Mouse (Mus musculus) liver, embryonic 13.5 days (tissue): ENCODE measurements around the gene Gamt. TPM values are rescaled to one million over a fixed set of nuclear protein-coding genes. Genes with fewer than 3 reads are reported as not detected.

Source experiments
- ATAC-seq: fragments of 200-750 bp; cut with Nextera tagmentation; 2 replicates; pipeline ENCODE4 v1.8.0; 2017; ENCODE audit warnings: low read depth, mild to moderate bottlenecking, moderate number of reproducible peaks, moderate library complexity
- DNase-seq: peaks from one replicate; pipeline ENCODE4 v3.0.0; 2022
- H3K27ac ChIP-seq: fragments of 300-500 bp; sonication (generic); 2 replicates; pipeline ENCODE4 v1.5.1; 2015; ENCODE audit warnings: moderate library complexity, mild to moderate bottlenecking, inconsistent platforms
- H3K27me3 ChIP-seq: fragments of 300-500 bp; sonication (generic); 2 replicates; pipeline ENCODE4 v1.6.1; 2015; ENCODE audit warnings: mild to moderate bottlenecking, inconsistent platforms
- H3K36me3 ChIP-seq: fragments of 300-500 bp; sonication (generic); 2 replicates; pipeline ENCODE4 v1.6.1; 2015; ENCODE audit warnings: mild to moderate bottlenecking, inconsistent platforms
- H3K4me1 ChIP-seq: fragments of 300-500 bp; sonication (generic); replicated peaks from 2 replicates; pipeline ENCODE4 v1.6.1; 2015; ENCODE audit warnings: inconsistent platforms
- H3K4me2 ChIP-seq: fragments of 300-500 bp; sonication (generic); 2 replicates; pipeline ENCODE4 v1.6.1; 2015; ENCODE audit warnings: inconsistent platforms, mild to moderate bottlenecking, moderate library complexity
- H3K4me3 ChIP-seq: fragments of 300-500 bp; sonication (generic); replicated peaks from 2 replicates; pipeline ENCODE4 v1.5.1; 2015; ENCODE audit warnings: mild to moderate bottlenecking, inconsistent platforms
- H3K9ac ChIP-seq: fragments of 300-500 bp; sonication (generic); 2 replicates; pipeline ENCODE4 v1.6.1; 2015; ENCODE audit warnings: mild to moderate bottlenecking, inconsistent platforms
- H3K9me3 ChIP-seq: fragments of 300-500 bp; sonication (generic); replicated peaks from 2 replicates; pipeline ENCODE4 v1.6.1; 2016; ENCODE audit warnings: inconsistent platforms
- WGBS: fragments of 180-500 bp; shearing (Covaris S2); methylation state at CpG from one replicate; pipeline ENCODE4 v1.1.7; 2015; ENCODE audit not compliant: insufficient replicate concordance; 5-methylcytosine and 5-hydroxymethylcytosine counted together
- polyA plus RNA-seq: library from polyadenylated mRNA; unstranded; fragments of >200 nt; fragmentation: Nextera tagmentation; extraction: Ambion mirVana; gene quantifications from 2 replicates; pipeline ENCODE4 v1.2.1, GENCODE M21; 2015

Gamt gene
- polyA plus RNA-seq, 1 experiment from 2014 or later, result 57.2 TPM

DNA sequence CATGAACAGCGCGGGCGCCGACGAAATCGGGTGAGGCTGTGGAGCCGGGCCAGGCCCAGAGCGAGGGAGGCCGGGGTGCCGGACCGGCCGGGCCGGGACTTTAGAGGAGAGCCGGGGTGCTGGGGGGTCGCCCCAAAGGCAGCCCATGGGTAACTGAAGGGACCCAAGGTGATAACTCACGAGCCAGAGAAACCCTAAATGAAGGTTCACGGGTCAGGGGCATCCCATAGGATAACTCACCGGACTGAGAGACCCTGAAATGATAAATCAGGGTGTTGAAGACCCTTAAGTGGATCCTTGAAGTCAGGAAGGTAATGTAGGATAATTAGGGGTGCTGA, 4.3 kb upstream of the Gamt start:
- peak overlapping the region; percentile 88 for H3K4me2 ChIP-seq
- H3K9me3 ChIP-seq, result no peaks in the 10 kb centered on the region
- DNase-seq (no peak), ATAC-seq (no peak)
- WGBS, result under 1% methylated on average over 18 of the region's 18 CpGs
- peak overlapping the region; percentile 92 for H3K27ac ChIP-seq
- peaks cover 24% of the 10 kb centered on the region for H3K36me3 ChIP-seq
- peak overlapping the region; percentile 98 for H3K4me3 ChIP-seq
- H3K9ac ChIP-seq, result peak overlapping the region; percentile 100
- H3K4me1 ChIP-seq, result peaks cover 87% of the 10 kb centered on the region
- no peaks in the 10 kb centered on the region for H3K27me3 ChIP-seq

GRCm38 (mm10) chr10:80264341-80265148, 3.7 kb upstream of the Gamt start:
- Histone ChIP-seq H3K9me3 (no peaks in the 10 kb centered on the region), H3K4me2 (peak overlapping the region; percentile 88), H3K27ac (peak overlapping the region; percentile 93), H3K4me3 (peak overlapping the region; percentile 98), H3K36me3 (peaks cover 24% of the 10 kb centered on the region), H3K4me1 (peaks cover 87% of the 10 kb centered on the region), H3K27me3 (no peaks in the 10 kb centered on the region), H3K9ac (peak overlapping the region; percentile 100)
- DNase-seq, result peak; percentile 98
- 1% methylated on average over 81 of the region's 81 CpGs for WGBS
- ATAC-seq, result peak; percentile 66

DNA sequence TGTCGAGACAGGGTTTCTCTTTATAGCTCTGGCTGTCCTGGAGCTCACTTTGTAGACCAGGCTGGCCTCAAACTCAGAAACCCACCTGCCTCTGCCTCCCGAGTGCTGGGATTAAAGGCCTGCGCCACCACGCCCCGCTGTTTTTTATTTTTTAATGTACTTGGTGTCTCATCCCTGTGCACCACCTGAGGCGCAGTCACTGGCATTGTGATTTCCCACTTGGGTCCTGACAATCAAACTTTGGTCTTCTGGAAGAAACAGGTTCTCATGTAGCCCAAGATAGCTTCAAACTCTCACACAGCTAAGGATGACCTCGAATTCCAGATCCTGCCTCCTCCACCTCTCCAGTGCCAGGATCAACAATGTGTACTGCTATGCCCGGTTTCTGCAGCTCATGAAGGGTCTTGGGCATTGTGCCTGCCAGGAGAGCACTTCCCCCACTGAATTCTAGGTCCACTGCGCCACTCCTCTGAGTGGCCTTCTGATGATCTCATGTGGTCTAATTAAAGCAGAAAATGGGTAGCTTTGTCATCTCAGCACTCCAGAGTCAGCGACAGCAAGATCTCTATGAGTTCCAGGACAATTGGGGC, 2.1 kb upstream of the Gamt start:
- no peaks in the 10 kb centered on the region for H3K27me3 ChIP-seq
- H3K4me3 ChIP-seq, result no peak overlapping the region
- 86% methylated on average over 10 of the region's 10 CpGs for WGBS
- H3K36me3 ChIP-seq, result peaks cover 26% of the 10 kb centered on the region
- peak overlapping the region; percentile 93 for H3K27ac ChIP-seq
- ATAC-seq, result no peak
- no peaks in the 10 kb centered on the region for H3K9me3 ChIP-seq
- peak overlapping the region; percentile 72 for H3K9ac ChIP-seq
- H3K4me2 ChIP-seq, result 0 out of 2 replicates have a peak overlapping the region, but pooled peaks have one; percentile 81
- peaks cover 87% of the 10 kb centered on the region for H3K4me1 ChIP-seq
- DNase-seq, result no peak

DNA sequence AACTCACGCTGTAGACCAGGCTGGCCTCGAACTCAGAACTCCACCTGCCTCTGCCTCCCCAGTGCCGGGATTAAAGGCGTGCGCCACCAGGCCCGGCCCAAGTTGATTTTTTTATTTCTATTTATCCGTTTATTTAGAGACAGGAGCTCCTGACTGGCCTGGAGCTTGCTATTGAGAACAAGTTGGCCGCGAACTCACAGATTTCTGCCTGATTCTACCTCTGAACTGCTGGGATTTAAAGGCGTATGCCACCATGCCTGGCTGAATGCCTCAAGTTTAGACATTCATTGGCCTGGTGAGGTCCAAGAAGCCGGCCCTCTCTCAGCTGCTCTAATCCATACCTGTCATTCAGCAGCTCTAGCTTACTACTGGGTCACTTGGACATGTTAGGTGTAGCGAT, 1.4 kb upstream of the Gamt start:
- DNase-seq (no peak), ATAC-seq (no peak)
- Histone ChIP-seq H3K9me3 (no peaks in the 10 kb centered on the region), H3K36me3 (peaks cover 25% of the 10 kb centered on the region), H3K4me3 (peak overlapping the region; percentile 60), H3K27ac (peak overlapping the region; percentile 93), H3K9ac (peak overlapping the region; percentile 72), H3K27me3 (no peaks in the 10 kb centered on the region), H3K4me2 (peak overlapping the region; percentile 81), H3K4me1 (peaks cover 85% of the 10 kb centered on the region)
- 54% methylated on average over 12 of the region's 12 CpGs for WGBS

DNA sequence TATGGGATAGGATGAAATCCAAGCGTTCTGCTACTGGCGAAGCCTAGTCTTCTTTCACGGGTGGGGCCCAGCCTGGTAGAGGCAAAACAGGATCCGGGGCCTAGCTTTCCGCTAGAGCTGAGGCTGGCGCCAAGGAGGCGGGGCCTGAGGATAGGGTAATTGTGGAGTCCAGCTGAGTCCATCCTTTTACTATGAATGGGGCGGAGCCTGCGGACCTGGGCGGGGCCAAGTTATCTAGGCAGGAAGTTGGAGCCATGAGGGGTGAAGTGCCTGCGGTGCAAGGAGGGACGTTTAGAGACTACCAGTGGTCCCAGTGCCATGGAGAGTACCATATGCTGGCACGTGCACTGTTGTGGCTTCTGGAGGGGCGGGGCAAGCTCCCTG, 765 bp upstream of the Gamt start:
- Histone ChIP-seq H3K9ac (peak overlapping the region; percentile 72), H3K9me3 (no peaks in the 10 kb centered on the region), H3K4me2 (peak overlapping the region; percentile 81), H3K4me3 (peak overlapping the region; percentile 60), H3K4me1 (peaks cover 79% of the 10 kb centered on the region), H3K27ac (peak overlapping the region; percentile 93), H3K27me3 (no peaks in the 10 kb centered on the region), H3K36me3 (peaks cover 28% of the 10 kb centered on the region)
- ATAC-seq, result peak; percentile 62
- DNase-seq, result peak; percentile 98
- WGBS, result under 1% methylated on average over 14 of the region's 14 CpGs

DNA sequence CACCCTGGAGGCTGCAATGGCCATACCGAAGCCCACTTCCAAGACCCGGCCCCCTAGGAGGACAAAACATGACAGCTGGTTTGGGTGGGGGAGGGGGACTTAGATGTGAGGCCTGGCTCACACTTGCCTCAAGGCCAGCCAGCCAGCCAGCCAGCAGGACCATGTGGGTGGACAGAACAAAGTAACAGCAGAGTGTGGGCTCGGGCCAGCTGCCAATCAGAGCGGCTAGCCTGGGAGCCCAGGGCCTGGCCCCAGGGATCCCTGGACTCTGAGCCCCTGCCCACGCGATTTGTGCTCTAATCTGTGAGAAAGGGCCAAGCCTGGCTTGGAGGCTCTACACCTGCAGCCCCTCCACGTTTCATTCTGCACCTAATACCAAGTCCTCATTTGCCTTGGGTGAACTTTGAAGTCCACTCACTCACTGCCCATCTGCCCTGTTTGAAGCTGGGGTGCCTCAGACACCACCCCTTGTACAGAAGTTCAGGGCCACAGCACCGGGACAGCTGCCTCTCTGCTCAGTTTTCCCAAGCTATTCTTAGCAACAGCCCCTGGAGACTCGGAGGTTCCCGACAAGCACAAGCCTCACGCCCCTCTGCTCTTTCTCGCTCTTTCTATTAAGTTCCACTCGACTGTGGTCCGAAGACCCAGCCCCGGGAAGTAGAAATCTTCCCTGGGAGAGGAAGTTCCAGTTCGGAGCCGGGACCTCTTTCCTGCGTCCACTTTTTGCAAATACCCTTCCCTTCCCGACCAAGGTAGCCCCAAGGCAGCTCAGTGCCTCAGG, 761 bp downstream of the Gamt start:
- Histone ChIP-seq H3K27me3 (no peaks in the 10 kb centered on the region), H3K27ac (peak overlapping the region; percentile 93), H3K4me2 (peak overlapping the region; percentile 81), H3K4me1 (peaks cover 67% of the 10 kb centered on the region), H3K4me3 (peak overlapping the region; percentile 60), H3K36me3 (peaks cover 43% of the 10 kb centered on the region), H3K9ac (peak overlapping the region; percentile 75), H3K9me3 (no peaks in the 10 kb centered on the region)
- no peak for ATAC-seq
- 12% methylated on average over 19 of the region's 19 CpGs for WGBS
- no peak for DNase-seq

GRCm38 (mm10) chr10:80259463-80259805, 1.4 kb downstream of the Gamt start:
- DNase-seq (no peak), ATAC-seq (no peak)
- Histone ChIP-seq H3K9ac (peak overlapping the region; percentile 75), H3K4me3 (peak overlapping the region; percentile 60), H3K4me1 (peaks cover 70% of the 10 kb centered on the region), H3K9me3 (no peaks in the 10 kb centered on the region), H3K4me2 (peak overlapping the region; percentile 81), H3K27ac (peak overlapping the region; percentile 15; the same call in 1 of the 2 replicates), H3K27me3 (no peaks in the 10 kb centered on the region), H3K36me3 (peaks cover 49% of the 10 kb centered on the region)
- 82% methylated on average over 6 of the region's 6 CpGs for WGBS

GRCm38 (mm10) chr10:80258752-80259462, 1.9 kb downstream of the Gamt start:
- WGBS, result 79% methylated on average over 14 of the region's 14 CpGs
- H3K27ac ChIP-seq, result peak overlapping the region; percentile 36
- H3K9me3 ChIP-seq, result no peaks in the 10 kb centered on the region
- DNase-seq (no peak), ATAC-seq (no peak)
- H3K4me1 ChIP-seq, result peaks cover 68% of the 10 kb centered on the region
- H3K27me3 ChIP-seq, result no peaks in the 10 kb centered on the region
- peak overlapping the region; percentile 60; the same call in 1 of the 2 replicates for H3K4me3 ChIP-seq
- H3K9ac ChIP-seq, result peak overlapping the region; percentile 75; the same call in 1 of the 2 replicates
- peak overlapping the region; percentile 81 for H3K4me2 ChIP-seq
- H3K36me3 ChIP-seq, result peaks cover 55% of the 10 kb centered on the region

DNA sequence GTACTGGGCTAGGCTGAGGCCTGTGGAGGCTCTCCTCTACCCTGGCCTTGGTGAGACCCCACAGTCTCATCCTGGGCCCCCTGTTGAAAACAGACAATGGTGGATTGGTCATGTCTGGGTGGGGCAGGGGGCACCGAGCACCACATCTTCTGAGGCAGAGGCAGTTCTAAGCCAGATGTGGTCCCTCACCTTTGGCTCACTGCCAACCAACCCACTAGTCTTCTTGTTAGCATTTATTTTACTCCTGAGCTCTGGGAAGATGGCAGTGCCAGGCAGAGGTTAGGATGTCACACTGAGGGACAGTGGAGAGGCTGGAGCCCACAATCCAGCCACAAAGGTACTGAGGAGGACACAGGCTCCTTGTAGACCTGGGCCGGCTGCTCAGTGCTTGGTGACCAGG, 2.9 kb downstream of the Gamt start:
- ATAC-seq (no peak), DNase-seq (no peak)
- Histone ChIP-seq H3K9me3 (no peaks in the 10 kb centered on the region), H3K4me1 (peaks cover 66% of the 10 kb centered on the region), H3K9ac (no peak overlapping the region), H3K27me3 (no peaks in the 10 kb centered on the region), H3K4me2 (no peak overlapping the region), H3K27ac (no peak overlapping the region), H3K36me3 (peaks cover 64% of the 10 kb centered on the region), H3K4me3 (no peak overlapping the region)
- WGBS, result 78% methylated on average over 2 of the region's 2 CpGs

- peaks cover 76% of the 10 kb centered on the region for H3K36me3 ChIP-seq
- 89% methylated on average over 5 of the region's 5 CpGs for whole genome bisulfite sequencing
- H3K9ac ChIP-seq, result no peak overlapping the region
- H3K4me3 ChIP-seq, result no peak overlapping the region
- no peak for DNase-seq
- no peaks in the 10 kb centered on the region for H3K9me3 ChIP-seq
- peaks cover 59% of the 10 kb centered on the region for H3K4me1 ChIP-seq
- no peak overlapping the region for H3K27ac ChIP-seq
- no peak overlapping the region for H3K4me2 ChIP-seq
- no peak for ATAC-seq
- H3K27me3 ChIP-seq, result no peaks in the 10 kb centered on the region
These were observed 4.8 kb downstream of the Gamt start for GRCm38 (mm10) chr10:80255881-80256535.
